Mouse (Mus musculus) bone marrow macrophage, adult 2 months (primary cell): ENCODE results near the gene 4933407L21Rik. TPM values are rescaled to one million over a fixed set of nuclear protein-coding genes. Genes with fewer than 3 reads are reported as not detected.
"Not testable (repeated sequence)": the region's sequence is repeated elsewhere in the genome, so short reads cannot be mapped to it uniquely, and the experiment has no call there.

Experiments used
- H3K27ac ChIP-seq: 2 replicates; pipeline ENCODE4 v1.5.1; 2012; ENCODE audit warnings: low read depth, low read length; ENCODE audit not compliant: insufficient read depth
- H3K4me1 ChIP-seq: 2 replicates; pipeline ENCODE4 v1.6.1; 2012; ENCODE audit warnings: low read length; ENCODE audit not compliant: control insufficient read depth, insufficient read depth
- H3K4me3 ChIP-seq: 2 replicates; pipeline ENCODE4 v1.5.1; 2012; ENCODE audit warnings: mild to moderate bottlenecking, low read length, moderate library complexity; ENCODE audit not compliant: insufficient read depth
- CTCF ChIP-seq: IDR thresholded peaks from 2 replicates; pipeline ENCODE4 v1.5.1; 2012; ENCODE audit warnings: low read depth, mild to moderate bottlenecking, low read length, moderate library complexity
- POLR2A ChIP-seq: IDR thresholded peaks from 2 replicates; pipeline ENCODE4 v1.6.1; 2012; ENCODE audit warnings: mild to moderate bottlenecking, low read depth, low read length, borderline replicate concordance
- polyA plus RNA-seq: library from polyadenylated mRNA; stranded (reverse); fragments of >200 nt; gene quantifications from 2 replicates; pipeline ENCODE4 v1.2.4, GENCODE M21; 2012; ENCODE audit not compliant: missing spikeins, insufficient read depth, insufficient read length

The 4933407L21Rik gene
- polyA plus RNA-seq, 1 experiment: not detected

GRCm38 (mm10) chr1:85973468-85973877, 45.2 kb downstream of the 4933407L21Rik start:
- Histone ChIP-seq H3K4me3 (no peak overlapping the region), H3K27ac (no peak overlapping the region), H3K4me1 (peaks cover 12% of the 10 kb centered on the region)
- TF ChIP-seq POLR2A (no peak), CTCF (no peak)

- Histone ChIP-seq H3K4me1 (peaks cover 15% of the 10 kb centered on the region), H3K4me3 (no peak overlapping the region), H3K27ac (no peak overlapping the region)
- TF ChIP-seq POLR2A (no peak), CTCF (no peak)
Measured at GRCm38 (mm10) chr1:85977709-85978108, 49.4 kb downstream of the 4933407L21Rik start.

DNA sequence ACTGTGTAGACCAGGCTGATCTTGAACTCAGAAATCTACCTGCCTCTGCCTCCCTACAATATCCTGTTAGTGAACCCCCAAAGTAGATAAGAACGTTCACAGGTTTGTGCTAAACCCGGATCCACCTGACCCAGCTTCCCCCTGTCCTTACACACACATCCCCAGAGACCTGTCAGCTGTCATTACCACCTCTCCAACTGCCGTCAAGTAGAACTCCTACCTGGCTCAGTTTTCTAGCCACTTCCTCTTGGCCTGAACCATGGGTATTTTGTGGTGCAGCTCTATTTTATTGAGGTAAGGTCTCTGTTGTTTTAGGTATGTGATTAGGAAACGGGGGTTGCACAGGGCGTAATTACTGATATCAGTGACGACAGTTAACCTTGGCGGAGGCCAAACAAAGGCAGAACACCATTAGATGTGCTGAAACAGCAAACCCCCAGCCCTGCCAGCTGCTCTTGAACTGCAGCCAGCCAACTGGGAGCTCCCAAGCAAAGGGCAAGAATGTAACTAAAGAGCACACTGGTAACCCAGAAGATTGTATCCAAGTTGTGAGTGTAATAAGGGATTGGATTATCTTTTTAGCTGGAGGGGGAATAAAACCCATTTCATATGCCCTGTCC, 53.6 kb downstream of the 4933407L21Rik start:
- Histone ChIP-seq H3K27ac (no peak overlapping the region), H3K4me1 (peaks cover 33% of the 10 kb centered on the region), H3K4me3 (no peak overlapping the region)
- no peak for TF ChIP-seq CTCF
- TF ChIP-seq POLR2A: no peak

- peak overlapping the region; percentile 17; the same call in 1 of the 2 replicates for H3K27ac ChIP-seq
- peaks cover 36% of the 10 kb centered on the region for H3K4me1 ChIP-seq
- no peak for TF ChIP-seq CTCF
- TF ChIP-seq POLR2A: no peak
- H3K4me3 ChIP-seq: no peak overlapping the region
Measured at GRCm38 (mm10) chr1:85985784-85986183, 57.5 kb downstream of the 4933407L21Rik start.

DNA sequence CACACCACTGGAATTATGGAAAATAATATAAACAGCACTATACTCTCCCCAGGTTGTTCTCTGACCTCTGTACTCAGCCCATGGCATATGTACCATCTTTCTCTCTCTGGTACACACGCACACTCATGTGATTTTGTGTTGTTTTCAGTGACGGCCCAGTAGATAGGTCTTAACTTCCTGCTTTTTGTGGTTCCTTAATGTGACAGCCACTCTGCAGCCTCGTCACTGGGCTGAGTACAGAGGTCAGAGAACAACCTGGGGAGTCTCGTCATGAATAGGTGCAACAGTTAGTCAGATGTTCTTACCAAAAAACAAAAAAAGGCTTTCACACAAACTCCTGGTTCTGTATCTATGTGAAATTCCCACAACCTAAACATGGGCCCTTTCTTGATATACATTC, 60.1 kb downstream of the 4933407L21Rik start:
- H3K27ac ChIP-seq: peak overlapping the region; percentile 19; the same call in 1 of the 2 replicates
- no peak for TF ChIP-seq CTCF
- no peak for TF ChIP-seq POLR2A
- H3K4me1 ChIP-seq: peaks cover 36% of the 10 kb centered on the region
- H3K4me3 ChIP-seq: no peak overlapping the region

GRCm38 (mm10) chr1:85988882-85989281, 60.6 kb downstream of the 4933407L21Rik start:
- 0 out of 2 replicates have a peak overlapping the region, but pooled peaks have one; percentile 19 for H3K27ac ChIP-seq
- H3K4me1 ChIP-seq: peaks cover 36% of the 10 kb centered on the region
- H3K4me3 ChIP-seq: not testable (repeated sequence)

Other genes starting within 250 kb of the 4933407L21Rik start
- 110 and 111 TPM in 2 replicates for gene A630001G21Rik, start 149.8 kb upstream of the 4933407L21Rik start, polyA plus RNA-seq
- gene Cab39, start 135.0 kb upstream of the 4933407L21Rik start, polyA plus RNA-seq: 110 and 119 TPM in 2 replicates
- 216 and 219 TPM in 2 replicates for gene Itm2c, start 34.2 kb upstream of the 4933407L21Rik start, polyA plus RNA-seq
- not detected in 2 replicates for gene Gpr55, start 32.5 kb downstream of the 4933407L21Rik start, polyA plus RNA-seq
- not detected in 2 replicates for gene Spata3, start 88.3 kb downstream of the 4933407L21Rik start, polyA plus RNA-seq
- gene 2810459M11Rik, start 117.4 kb downstream of the 4933407L21Rik start, polyA plus RNA-seq: not detected in 2 replicates
- 70.2 and 83.4 TPM in 2 replicates for gene Psmd1, start 135.9 kb downstream of the 4933407L21Rik start, polyA plus RNA-seq
- gene Htr2b, start 183.5 kb downstream of the 4933407L21Rik start, polyA plus RNA-seq: 0.39 and 0.76 TPM in 2 replicates
- not detected in 2 replicates for gene Gm21972, start 205.2 kb downstream of the 4933407L21Rik start, polyA plus RNA-seq
- 3.1 and 4.8 TPM in 2 replicates for gene Armc9, start 226.3 kb downstream of the 4933407L21Rik start, polyA plus RNA-seq